Mouse (Mus musculus) midbrain, embryonic 11.5 days (tissue): ENCODE measurements at regions not wholly inside any gene's neighbourhood (a gene's known extent, or its start where the extent isn't known, plus 50 kb on each side); places are given as distances from the start of the nearest gene placed in this dataset.

Experiments
- ATAC-seq: fragments of 200-750 bp; cut with Nextera tagmentation; 2 replicates; pipeline ENCODE4 v1.8.0; 2017; ENCODE audit warnings: moderate TSS enrichment, moderate library complexity; ENCODE audit not compliant: low FRiP score
- DNase-seq: peaks from one replicate; pipeline ENCODE4 v3.0.0; 2015; ENCODE audit warnings: low spot score; ENCODE audit errors: missing footprints
- H3K27ac ChIP-seq: fragments of 300-500 bp; sonication (generic); 2 replicates; pipeline ENCODE4 v1.5.1; 2014; ENCODE audit warnings: low read depth, low read length
- H3K27me3 ChIP-seq: fragments of 300-500 bp; sonication (generic); 2 replicates; pipeline ENCODE4 v1.6.1; 2014; ENCODE audit warnings: mild to moderate bottlenecking, low read length, moderate library complexity, mixed read lengths; ENCODE audit not compliant: control insufficient read depth, insufficient read depth
- H3K36me3 ChIP-seq: fragments of 300-500 bp; sonication (generic); 2 replicates; pipeline ENCODE4 v1.6.1; 2014; ENCODE audit warnings: mild to moderate bottlenecking, low read length, moderate library complexity, mixed read lengths; ENCODE audit not compliant: control insufficient read depth, insufficient read depth
- H3K4me1 ChIP-seq: fragments of 300-500 bp; sonication (generic); 2 replicates; pipeline ENCODE4 v1.6.1; 2014; ENCODE audit warnings: low read length; ENCODE audit not compliant: control insufficient read depth, insufficient read depth
- H3K4me2 ChIP-seq: fragments of 300-500 bp; sonication (generic); 2 replicates; pipeline ENCODE4 v1.6.1; 2014; ENCODE audit warnings: mild to moderate bottlenecking, moderate library complexity
- H3K4me3 ChIP-seq: fragments of 300-500 bp; sonication (generic); 2 replicates; pipeline ENCODE4 v1.5.1; 2014; ENCODE audit warnings: low read depth, low read length
- H3K9ac ChIP-seq: fragments of 300-500 bp; sonication (generic); 2 replicates; pipeline ENCODE4 v1.6.1; 2014; ENCODE audit warnings: low read length
- H3K9me3 ChIP-seq: fragments of 300-500 bp; sonication (generic); 2 replicates; pipeline ENCODE4 v1.6.1; 2016; ENCODE audit warnings: low read length; ENCODE audit not compliant: control insufficient read depth
- WGBS: fragments of 180-500 bp; shearing (Covaris S2); extraction: QIAGEN DNeasy Blood & Tissue Kit; methylation state at CpG from one replicate; pipeline ENCODE4 v1.1.7; 2014; 5-methylcytosine and 5-hydroxymethylcytosine counted together

DNA sequence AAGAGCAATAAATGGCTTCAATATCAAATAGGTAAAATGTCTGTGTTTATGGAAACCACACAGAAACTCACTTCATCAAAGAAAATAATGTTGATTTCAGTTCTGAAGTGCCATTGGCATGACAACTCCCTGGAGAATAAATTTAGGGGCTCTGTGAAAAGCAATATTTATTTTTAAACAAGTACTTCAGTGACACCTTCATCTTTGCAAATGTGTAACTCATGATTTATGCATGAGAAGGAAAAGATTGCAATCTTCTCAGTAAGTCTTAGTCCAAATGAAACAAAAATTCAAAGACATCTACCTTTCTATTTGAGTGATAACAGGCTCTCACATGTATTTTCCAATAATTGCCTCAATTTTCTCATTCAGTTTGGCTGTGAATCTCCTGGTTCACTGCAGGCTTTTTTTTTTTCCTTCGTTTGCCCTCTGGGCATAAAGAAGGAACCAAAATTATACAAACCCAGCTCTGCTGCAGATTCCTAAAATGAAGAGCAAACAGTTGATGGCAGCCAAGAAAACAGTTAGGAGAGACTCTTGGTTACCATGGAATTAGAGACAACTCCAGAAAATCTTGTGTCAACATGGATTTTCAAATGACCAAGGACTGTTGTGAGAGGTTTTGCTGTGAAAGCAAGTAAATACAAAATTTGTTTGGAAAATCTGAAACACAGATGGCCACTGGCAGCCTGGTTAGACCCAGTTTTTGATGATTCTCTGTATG, 230.3 kb upstream of the Ctso start:
- H3K36me3 ChIP-seq, result no peaks in the 10 kb centered on the region
- no peaks in the 10 kb centered on the region for H3K4me1 ChIP-seq
- DNase-seq, result no peak
- no peak overlapping the region for H3K9ac ChIP-seq
- H3K4me3 ChIP-seq, result no peak overlapping the region
- no peak for ATAC-seq
- H3K9me3 ChIP-seq, result no peaks in the 10 kb centered on the region
- no peak overlapping the region for H3K27ac ChIP-seq
- 42% methylated on average over 1 of the region's 1 CpGs for WGBS
- no peaks in the 10 kb centered on the region for H3K27me3 ChIP-seq
- H3K4me2 ChIP-seq, result no peak overlapping the region

DNA sequence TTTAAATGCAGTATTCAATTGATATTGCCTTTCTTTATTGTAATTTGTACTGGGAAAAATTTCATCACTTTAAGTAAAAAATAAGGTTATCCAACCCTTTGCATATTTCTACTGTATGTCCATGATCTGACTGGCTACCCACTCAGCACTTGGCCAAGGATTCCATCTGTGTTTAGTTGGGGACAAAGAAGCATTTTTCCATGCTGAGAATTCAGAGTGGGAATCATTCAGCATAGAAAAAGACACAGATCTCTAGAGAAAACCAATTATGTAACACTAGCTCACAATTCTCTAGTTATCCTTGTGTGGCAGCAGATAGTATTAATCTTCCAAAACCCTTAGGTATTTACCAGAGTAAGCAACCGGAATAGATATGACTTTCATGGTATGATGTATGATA, 213.5 kb upstream of the Ctso start:
- H3K4me3 ChIP-seq, result no peak overlapping the region
- no peaks in the 10 kb centered on the region for H3K9me3 ChIP-seq
- WGBS, result 76% methylated on average over 1 of the region's 1 CpGs
- no peaks in the 10 kb centered on the region for H3K36me3 ChIP-seq
- no peak for ATAC-seq
- no peaks in the 10 kb centered on the region for H3K4me1 ChIP-seq
- H3K27me3 ChIP-seq, result no peaks in the 10 kb centered on the region
- DNase-seq, result no peak
- H3K4me2 ChIP-seq, result no peak overlapping the region
- H3K9ac ChIP-seq, result no peak overlapping the region
- no peak overlapping the region for H3K27ac ChIP-seq

DNA sequence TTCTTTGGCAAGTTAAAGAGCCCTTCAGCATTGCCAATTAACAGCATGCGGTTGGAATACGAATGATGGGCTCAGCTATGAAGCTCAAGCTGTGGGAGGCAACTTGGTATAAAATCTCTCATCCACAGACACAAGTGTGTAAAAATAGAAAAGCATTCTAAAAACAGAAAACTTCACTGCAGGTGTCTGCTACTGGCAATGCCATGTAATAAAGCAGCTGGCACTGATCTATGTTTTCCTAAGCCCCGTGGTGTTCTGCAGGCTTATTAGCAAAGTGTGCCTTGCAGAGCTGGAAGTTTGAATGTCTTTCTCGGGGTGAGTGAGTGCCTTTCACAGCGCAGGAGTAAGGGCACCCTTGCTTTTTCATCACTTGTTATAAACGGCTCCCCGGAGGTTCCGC, 196.9 kb upstream of the Ctso start:
- H3K9ac ChIP-seq, result no peak overlapping the region
- no peaks in the 10 kb centered on the region for H3K4me1 ChIP-seq
- no peak overlapping the region for H3K4me2 ChIP-seq
- no peaks in the 10 kb centered on the region for H3K27me3 ChIP-seq
- H3K9me3 ChIP-seq, result no peaks in the 10 kb centered on the region
- H3K27ac ChIP-seq, result no peak overlapping the region
- ATAC-seq (no peak), DNase-seq (no peak)
- H3K36me3 ChIP-seq, result no peaks in the 10 kb centered on the region
- no peak overlapping the region for H3K4me3 ChIP-seq
- 86% methylated on average over 8 of the region's 8 CpGs for WGBS

DNA sequence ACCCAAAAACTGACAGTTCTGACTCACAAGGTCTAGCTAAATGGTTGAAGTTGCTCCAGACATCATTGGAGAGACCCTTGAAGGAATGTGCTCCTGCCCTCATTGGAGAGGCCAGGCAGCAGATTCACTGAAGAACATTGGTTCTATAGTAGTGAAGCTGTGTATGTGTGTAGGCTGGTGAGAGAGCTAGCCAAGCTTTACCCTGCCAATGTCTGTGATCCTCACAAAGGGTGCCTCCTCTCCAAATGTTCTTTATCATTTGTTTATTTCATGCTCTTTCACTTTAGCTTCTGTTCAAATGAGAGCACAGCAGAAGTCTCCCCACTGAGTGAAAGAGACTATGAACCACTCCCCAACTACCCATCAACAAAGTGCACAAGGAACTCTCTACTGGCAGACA, 195.6 kb upstream of the Ctso start:
- H3K27ac ChIP-seq, result no peak overlapping the region
- no peak overlapping the region for H3K4me3 ChIP-seq
- H3K9ac ChIP-seq, result no peak overlapping the region
- DNase-seq (no peak), ATAC-seq (no peak)
- no peaks in the 10 kb centered on the region for H3K36me3 ChIP-seq
- no peaks in the 10 kb centered on the region for H3K4me1 ChIP-seq
- no peaks in the 10 kb centered on the region for H3K9me3 ChIP-seq
- H3K4me2 ChIP-seq, result no peak overlapping the region
- no peaks in the 10 kb centered on the region for H3K27me3 ChIP-seq

DNA sequence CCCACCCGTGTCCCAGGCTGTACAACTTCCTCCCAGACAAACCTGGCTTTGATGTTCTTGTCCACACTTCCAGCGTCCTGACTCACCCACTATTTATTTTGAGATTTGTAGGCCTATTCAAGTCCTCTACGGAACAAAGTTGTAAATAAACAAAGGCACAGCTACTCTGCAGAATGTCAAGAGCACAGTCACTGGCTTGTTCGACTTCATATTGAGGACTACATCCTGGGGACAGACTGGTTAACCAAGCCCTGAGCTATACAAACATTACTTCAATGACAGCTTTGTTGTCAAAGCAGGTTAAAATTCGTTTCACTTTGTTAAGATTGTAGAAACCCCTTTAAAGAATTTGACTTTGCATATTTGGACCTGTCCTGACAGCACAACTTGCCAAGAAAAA, 190.3 kb upstream of the Ctso start:
- no peak overlapping the region for H3K9ac ChIP-seq
- WGBS, result 53% methylated on average over 5 of the region's 5 CpGs
- ATAC-seq (no peak), DNase-seq (no peak)
- H3K4me3 ChIP-seq, result no peak overlapping the region
- H3K27me3 ChIP-seq, result no peaks in the 10 kb centered on the region
- no peaks in the 10 kb centered on the region for H3K4me1 ChIP-seq
- H3K4me2 ChIP-seq, result no peak overlapping the region
- H3K36me3 ChIP-seq, result no peaks in the 10 kb centered on the region
- no peaks in the 10 kb centered on the region for H3K9me3 ChIP-seq
- no peak overlapping the region for H3K27ac ChIP-seq

DNA sequence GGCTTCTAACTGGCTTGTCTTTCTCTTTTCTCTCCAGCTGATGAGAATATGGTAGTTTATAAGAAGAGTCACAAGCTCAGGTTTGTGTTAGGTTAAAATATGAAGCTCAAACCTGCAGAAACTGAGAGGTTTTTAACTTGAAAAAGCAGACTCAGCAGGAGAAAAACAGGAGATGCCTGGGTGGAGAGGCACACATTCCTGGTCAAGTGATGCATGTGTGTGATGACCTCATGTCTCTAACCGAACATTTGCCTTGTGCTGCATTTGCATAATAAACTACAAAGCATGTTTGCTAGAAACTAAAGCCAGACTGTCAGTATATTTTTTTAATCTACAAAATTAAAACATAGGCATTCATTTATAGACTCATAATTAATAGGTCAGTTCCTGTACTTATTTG, 182.2 kb upstream of the Ctso start:
- WGBS, result 62% methylated on average over 1 of the region's 1 CpGs
- no peaks in the 10 kb centered on the region for H3K27me3 ChIP-seq
- no peak for ATAC-seq

DNA sequence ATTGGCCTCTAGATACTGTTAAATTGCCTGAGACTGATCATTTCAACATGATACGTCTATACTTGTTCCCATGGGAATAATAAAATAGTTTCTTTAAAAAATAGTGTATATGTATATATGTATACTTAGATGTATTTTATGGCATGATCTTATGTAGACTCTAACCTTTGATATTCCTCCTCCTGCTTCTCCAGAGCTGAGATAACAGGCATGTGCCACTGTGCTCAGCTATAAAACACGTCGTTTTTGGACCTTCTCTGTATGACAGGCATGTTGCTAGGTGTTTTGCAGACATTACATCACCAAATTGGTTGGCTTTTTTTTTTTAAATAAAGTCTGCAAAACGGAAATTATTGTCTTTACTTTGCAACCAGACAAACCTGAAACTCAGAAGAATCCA, 179.4 kb upstream of the Ctso start:
- Histone ChIP-seq H3K4me1 (no peaks in the 10 kb centered on the region), H3K9me3 (no peaks in the 10 kb centered on the region), H3K9ac (no peak overlapping the region), H3K27ac (no peak overlapping the region), H3K36me3 (no peaks in the 10 kb centered on the region), H3K4me3 (no peak overlapping the region), H3K27me3 (no peaks in the 10 kb centered on the region), H3K4me2 (no peak overlapping the region)
- DNase-seq (no peak), ATAC-seq (no peak)
- 80% methylated on average over 4 of the region's 4 CpGs for WGBS

More for the DNA sequence above, 182.2 kb upstream of the Ctso start:
- H3K4me3 ChIP-seq, result no peak overlapping the region
- H3K9ac ChIP-seq, result no peak overlapping the region
- no peaks in the 10 kb centered on the region for H3K9me3 ChIP-seq
- no peaks in the 10 kb centered on the region for H3K4me1 ChIP-seq
- DNase-seq, result no peak
- no peaks in the 10 kb centered on the region for H3K36me3 ChIP-seq
- H3K4me2 ChIP-seq, result no peak overlapping the region
- H3K27ac ChIP-seq, result no peak overlapping the region

DNA sequence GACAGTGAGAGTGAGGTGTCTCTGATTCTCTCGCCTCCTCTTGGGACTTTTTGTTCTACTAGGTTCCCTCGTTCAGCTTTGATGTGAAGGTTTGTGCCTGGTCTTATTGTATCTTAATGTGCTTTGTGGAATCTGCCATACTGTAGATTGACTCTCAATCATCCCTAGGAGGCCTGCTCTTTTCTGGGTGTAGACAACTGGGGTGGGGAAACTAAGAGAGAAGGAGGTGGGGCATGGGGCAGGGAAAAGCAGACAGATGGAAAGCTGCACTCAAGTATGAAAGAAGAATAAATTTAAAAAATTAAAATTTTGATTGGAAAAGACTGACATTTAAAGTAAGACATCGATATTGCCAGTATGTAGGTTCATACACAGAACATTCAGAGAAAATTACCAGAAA, 172.0 kb upstream of the Ctso start:
- Histone ChIP-seq H3K27me3 (no peaks in the 10 kb centered on the region), H3K4me3 (no peak overlapping the region), H3K4me1 (no peaks in the 10 kb centered on the region), H3K27ac (no peak overlapping the region), H3K9ac (no peak overlapping the region), H3K9me3 (no peaks in the 10 kb centered on the region), H3K36me3 (no peaks in the 10 kb centered on the region), H3K4me2 (no peak overlapping the region)
- 89% methylated on average over 3 of the region's 3 CpGs for WGBS
- ATAC-seq (no peak), DNase-seq (no peak)

DNA sequence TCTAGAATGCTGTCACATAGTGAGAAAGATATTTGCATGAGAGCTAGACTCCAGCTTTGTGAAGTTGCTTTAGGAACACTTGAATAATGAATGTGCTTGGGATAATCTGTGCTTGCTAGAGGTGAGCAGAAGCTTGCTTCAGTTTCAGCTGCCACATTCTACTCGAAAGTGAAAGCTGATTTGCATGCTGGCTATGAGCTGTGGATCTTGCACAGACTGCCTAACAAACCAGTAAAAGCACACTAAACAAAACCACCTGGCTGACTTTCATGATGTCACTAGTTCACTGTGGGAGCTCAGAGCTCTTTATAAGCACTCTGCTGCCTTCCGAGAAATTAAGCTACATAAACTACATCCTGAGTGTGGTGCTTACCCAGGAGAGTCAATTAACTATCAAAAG, 171.5 kb upstream of the Ctso start:
- Histone ChIP-seq H3K27ac (no peak overlapping the region), H3K9me3 (no peaks in the 10 kb centered on the region), H3K4me2 (no peak overlapping the region), H3K9ac (no peak overlapping the region), H3K4me3 (no peak overlapping the region), H3K4me1 (no peaks in the 10 kb centered on the region), H3K27me3 (no peaks in the 10 kb centered on the region), H3K36me3 (no peaks in the 10 kb centered on the region)
- 0 out of 2 replicates have a peak, but pooled peaks have one; percentile 35 for ATAC-seq
- WGBS, result 56% methylated on average over 2 of the region's 2 CpGs
- DNase-seq, result no peak
